Mouse (Mus musculus): ENCODE measurements around the gene Tuba3b.

Gene Tuba3b

DNA sequence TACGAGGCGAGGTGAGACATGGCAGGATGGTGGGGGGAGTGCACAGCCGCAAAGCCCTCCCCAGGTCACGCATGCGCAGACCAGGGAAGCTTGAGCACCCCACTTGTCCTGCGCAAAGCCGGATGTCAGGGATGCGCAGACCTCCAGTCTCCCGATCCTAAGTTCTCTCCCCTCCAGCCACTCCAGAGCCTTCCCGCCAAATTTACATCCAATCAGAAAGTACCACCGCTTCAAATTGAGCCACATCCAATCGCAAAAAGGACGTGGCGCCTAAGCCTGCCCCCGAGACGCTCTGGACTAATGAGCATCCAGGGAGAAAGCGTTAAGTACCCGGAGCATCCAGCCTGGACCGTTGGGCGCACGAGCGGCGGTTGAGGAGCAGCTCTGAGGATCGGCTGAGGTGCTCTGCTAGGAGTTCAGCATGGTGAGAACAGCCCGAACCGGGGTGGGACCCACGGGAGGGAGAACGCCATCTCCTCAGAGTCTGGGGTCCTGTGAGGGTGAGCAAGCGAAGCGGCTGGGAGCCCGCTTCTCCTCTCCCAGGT lies at the start of gene Tuba3b:
Tuba3b (plus strand) TSS at position 92 of the 545 bp plus-strand sequence.
- DNase-seq, result no peak

GRCm38 (mm10) chr6:145567296-145567695 lies 48.3 kb upstream of the Tuba3b start:
- no peak for DNase-seq

- DNase-seq, result no peak
Observed at GRCm38 (mm10) chr6:145567832-145568231, 47.7 kb upstream of the Tuba3b start.

- no peak for DNase-seq
Observed at GRCm38 (mm10) chr6:145568701-145569100, 46.9 kb upstream of the Tuba3b start.

DNA sequence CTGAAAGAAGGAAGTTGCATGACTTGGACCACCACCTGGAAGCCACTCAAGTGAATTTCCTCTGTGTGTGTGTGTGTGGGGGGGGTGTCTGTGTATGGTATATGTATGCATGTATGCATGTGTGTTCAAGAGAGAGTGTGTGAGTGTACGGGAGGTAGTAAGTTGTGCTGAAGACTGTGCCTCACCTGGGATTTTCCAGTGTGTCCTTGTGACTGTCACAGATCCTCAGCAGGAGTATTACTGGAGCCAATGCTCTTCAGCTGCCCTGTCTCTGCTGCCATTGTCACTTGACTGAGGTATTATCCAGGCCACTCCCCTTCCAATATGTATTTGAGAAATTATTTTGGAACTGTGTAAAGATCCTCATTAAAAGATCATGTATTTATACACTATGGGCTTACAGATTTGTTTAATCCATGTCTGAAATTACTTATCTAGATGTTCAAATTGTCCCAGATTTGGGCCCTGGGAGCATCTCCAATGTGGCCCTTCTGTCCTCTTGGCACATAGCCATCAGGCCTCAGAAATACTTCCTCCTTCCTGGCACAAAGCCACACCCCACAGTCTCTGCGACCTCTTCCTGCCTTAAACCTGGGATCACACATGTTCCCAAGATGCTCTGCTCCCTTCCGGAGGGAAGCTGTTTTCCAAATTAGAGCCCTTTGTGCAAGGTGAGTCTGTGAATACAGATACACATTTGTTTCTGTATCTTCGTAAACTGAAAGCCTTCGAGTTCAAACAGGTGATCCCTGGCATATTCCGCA lies 42.1 kb upstream of the Tuba3b start:
- no peak for DNase-seq

DNA sequence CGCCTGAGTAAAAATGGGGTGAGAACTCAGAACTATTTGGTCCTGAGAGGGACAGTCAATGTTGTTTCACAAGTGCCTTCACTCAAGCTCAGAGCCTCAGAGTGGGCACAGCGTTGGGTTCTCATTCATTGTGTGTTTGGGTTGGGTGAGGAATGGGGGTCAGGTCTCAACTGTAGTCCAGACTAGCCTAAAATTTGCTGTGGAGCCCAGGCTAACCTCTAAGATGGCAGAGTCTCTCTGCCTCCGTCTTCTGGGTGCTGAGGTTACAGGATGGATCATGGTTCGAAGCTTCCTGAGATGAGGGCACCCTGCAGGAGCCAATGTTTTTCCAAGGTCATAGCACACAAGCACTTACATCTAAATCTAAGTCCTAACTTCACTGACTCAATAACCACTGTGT lies 38.8 kb upstream of the Tuba3b start:
- DNase-seq, result no peak

DNA sequence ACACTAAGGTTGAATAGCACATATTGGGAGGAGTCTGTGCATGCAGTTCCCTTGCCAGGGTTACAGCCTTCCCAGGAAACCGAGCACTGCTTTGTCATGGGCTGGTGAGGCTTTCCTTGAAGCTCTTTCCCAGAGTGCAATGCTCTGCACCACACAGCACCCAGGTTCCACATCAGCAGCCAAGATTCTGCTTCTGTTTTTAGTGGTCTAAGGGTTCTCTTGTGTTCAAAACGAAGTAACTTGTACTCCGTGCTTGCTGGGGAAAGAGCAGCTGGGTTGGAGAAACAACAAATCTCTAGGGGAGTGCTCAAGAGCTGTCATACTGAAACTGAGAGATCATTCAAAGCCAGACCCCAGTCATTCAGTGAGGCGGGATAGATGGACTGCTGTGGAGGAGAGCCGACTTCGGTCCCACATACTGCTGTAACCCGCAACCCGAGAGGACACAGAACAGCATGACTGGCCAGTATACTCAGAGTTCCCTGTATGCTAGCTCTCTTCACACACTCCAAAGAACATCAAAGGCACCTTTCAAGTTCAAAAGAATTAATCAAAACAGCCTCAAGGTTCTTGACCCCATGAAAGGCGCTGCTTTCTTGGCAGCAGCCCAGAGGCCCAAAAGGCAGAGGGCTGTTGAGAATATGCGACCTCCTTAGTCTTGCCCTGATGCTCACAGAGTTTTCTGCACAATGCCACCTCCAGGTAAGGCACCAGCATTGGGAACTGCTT lies 36.9 kb upstream of the Tuba3b start:
- DNase-seq, result peak; percentile 35 to 67

DNA sequence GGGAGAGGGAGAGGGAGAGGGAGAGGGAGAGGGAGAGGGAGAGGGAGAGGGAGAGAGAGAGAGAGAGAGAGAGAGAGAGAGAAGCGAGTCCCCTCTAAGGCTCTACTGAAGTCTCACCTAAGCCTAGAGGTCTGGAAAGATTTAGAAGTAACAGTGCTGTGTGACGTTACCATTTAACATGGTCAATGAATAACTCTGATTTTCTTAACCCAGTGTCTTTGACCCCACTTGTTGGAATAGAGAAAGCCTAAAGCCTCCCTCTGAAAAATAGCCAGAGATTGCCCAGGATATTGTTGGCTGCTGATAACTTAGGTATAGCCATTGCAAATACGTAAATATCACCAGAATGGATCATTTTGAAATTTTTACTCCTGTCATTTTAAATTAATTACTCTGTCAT lies 35.8 kb upstream of the Tuba3b start:
- DNase-seq, result peak in 1 of 2 experiments; percentile 26

GRCm38 (mm10) chr6:145581366-145582170 lies 34.0 kb upstream of the Tuba3b start:
- DNase-seq, result peak in 1 of 2 experiments; percentile 36

DNA sequence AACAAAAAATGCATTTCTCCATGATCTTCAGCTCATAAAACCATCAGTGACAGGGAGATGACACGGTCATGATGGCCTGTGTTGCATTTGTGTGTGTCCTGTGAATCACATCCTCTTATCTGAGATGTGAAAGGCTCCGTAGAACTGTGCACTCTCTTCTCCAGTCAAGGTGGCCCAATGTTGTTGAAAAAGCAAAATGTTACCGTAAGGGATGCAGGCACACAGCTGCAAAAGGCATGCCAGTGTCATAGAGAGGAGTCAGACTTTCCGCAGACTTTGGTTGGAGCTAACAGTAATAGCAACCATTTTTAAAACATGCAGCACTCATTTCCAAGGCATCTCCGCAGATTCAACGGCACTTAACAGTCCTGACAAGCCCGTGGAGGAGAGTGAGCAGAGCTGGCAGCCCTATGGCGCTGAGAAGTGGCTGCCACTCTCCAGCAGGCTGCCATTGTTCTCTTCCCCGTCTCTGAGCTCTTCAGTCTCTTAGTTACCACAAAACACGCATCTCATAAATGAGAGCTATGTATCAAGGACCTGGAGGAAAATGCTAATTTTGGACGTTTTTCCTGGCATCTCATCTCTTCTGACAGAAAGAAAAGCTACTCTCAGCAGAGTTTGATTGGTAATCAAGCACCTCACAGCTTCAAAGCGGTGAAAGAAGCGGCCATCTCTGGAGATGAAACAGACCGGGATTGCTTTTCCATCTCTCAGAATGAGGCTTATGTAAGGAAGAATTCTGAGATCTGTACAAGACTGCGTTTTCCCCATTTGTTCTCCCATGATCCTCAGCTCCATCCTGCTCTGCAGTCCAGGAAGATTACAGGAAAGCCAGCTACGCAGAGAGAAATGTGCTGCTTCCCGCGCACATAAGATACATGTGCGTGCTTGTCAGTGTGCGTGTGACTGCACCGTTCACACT lies 30.2 kb upstream of the Tuba3b start:
- no peak for DNase-seq

- no peak for DNase-seq
Observed at GRCm38 (mm10) chr6:145590501-145591293, 24.9 kb upstream of the Tuba3b start.

GRCm38 (mm10) chr6:145591578-145591977 lies 24.0 kb upstream of the Tuba3b start:
- DNase-seq, result no peak

GRCm38 (mm10) chr6:145592036-145592435 lies 23.5 kb upstream of the Tuba3b start:
- no peak for DNase-seq

GRCm38 (mm10) chr6:145592531-145592998 lies 23.0 kb upstream of the Tuba3b start:
- no peak for DNase-seq

- DNase-seq, result no peak
Observed at GRCm38 (mm10) chr6:145593991-145594390, 21.6 kb upstream of the Tuba3b start.

- DNase-seq, result no peak
Observed at GRCm38 (mm10) chr6:145595905-145596304, 19.7 kb upstream of the Tuba3b start.

DNA sequence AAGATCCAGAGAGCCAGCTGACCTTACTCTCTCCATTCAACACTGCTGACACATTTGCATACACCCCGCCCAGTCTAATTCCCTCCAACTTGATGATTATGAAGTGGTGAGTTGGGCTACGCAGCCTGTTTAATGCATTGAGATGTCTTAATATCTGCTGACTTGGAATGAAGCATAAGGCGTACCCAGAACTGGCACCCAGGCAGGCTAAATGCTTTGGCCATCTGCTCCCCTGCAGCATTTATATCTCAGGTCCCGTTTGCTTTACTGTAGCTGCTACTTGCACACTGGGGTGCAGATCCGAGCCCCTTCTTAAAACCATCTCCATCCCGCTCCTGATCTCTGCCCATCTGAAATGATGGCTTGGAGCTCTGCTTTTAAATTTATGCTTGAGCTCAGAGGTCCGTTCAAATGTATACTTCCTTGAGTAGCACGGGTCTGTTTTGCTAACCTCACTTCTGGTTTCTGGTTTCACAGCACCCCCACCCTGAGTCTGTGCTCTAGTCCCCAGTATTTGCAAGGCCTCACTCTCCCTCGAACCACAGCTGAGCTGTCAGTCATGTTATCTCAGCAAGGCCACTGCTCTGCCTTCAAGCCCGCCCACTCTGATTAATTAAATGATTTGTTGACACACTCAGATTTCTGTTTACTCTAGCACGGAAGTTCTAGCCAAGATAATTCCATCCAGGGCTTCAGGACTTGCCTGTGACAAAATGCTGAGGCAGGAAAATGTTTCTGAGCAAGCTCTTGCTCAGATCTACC lies 16.6 kb upstream of the Tuba3b start:
- peak in 1 of 2 experiments; percentile 39 for DNase-seq

- no peak for DNase-seq
Observed at GRCm38 (mm10) chr6:145604126-145604525, 11.4 kb upstream of the Tuba3b start.

- no peak for DNase-seq
Observed at GRCm38 (mm10) chr6:145604648-145605047, 10.9 kb upstream of the Tuba3b start.

GRCm38 (mm10) chr6:145605203-145605602 lies 10.4 kb upstream of the Tuba3b start:
- no peak for DNase-seq
